Mouse (Mus musculus) inflammation-experienced regulatory T-cells, adult 6 months (primary cell): ENCODE measurements around the gene Rps6kb2. TPM values are rescaled to one million over a fixed set of nuclear protein-coding genes. Genes with fewer than 3 reads are reported as not detected.
A peak's percentile ranks its signal among the peaks of the same experiment; 100 is the strongest.

Experiments
- ATAC-seq: one replicate; pipeline ENCODE4 v1.8.0; 2017
- polyA plus RNA-seq, 3 experiments: library from polyadenylated mRNA; unstranded; fragments of 100-300 nt; shearing (Covaris generic); gene quantifications; one replicate each; pipeline ENCODE4 v1.2.1; 2017

The Rps6kb2 gene
- 10 to 100 TPM; 26.3 to 35.3 (median 30.1) TPM for polyA plus RNA-seq

- peak; percentile 95 for ATAC-seq
These were observed at the start of gene Rps6kb2 for GRCm38 (mm10) chr19:4162646-4163542. Rps6kb2 (minus strand) TSS chr19:4163354.

GRCm38 (mm10) chr19:4211891-4212588 lies 48.9 kb upstream of the Rps6kb2 start:
- ATAC-seq = no peak

DNA sequence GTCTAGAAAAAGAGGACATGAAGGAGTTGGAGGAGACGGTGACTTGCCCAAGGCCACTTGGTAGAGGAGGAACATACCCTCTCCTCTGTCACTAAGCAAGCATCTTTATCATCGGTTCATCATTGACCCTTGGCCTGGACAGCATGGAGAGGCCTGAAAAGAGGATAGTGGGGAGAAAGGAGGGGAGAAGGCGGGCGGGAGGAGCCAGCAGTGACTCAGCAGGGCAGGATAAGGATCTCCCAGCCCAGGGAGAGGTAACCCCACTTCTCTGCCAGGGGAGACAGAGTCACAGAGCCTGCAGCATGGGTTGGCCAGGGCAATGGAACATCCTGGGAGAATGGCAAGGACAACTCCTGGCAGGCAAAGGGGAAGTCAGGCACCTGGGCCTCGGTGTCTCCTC lies 45.4 kb upstream of the Rps6kb2 start:
- ATAC-seq = no peak

- peak; percentile 36 for ATAC-seq
These were observed 43.8 kb upstream of the Rps6kb2 start for GRCm38 (mm10) chr19:4206971-4207370.

DNA sequence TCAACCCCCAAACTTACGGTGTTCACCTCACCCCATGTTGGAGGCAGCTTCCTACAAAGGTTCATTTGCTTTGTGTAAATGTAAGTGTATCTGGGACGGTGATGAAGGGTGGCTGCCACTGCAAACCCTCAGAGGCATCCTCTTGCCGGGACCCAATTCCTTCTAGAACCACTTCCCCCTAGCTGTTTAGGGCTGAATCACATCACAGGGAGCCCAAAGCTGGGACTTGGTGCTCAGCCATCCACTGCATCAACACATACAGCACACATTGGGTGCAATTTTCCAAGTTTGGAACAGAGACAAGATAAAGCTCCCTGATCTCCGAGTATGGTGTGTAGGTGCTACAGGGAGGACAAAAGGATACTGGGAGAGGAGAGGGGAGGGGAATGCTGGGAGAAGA lies 41.7 kb upstream of the Rps6kb2 start:
- no peak for ATAC-seq

DNA sequence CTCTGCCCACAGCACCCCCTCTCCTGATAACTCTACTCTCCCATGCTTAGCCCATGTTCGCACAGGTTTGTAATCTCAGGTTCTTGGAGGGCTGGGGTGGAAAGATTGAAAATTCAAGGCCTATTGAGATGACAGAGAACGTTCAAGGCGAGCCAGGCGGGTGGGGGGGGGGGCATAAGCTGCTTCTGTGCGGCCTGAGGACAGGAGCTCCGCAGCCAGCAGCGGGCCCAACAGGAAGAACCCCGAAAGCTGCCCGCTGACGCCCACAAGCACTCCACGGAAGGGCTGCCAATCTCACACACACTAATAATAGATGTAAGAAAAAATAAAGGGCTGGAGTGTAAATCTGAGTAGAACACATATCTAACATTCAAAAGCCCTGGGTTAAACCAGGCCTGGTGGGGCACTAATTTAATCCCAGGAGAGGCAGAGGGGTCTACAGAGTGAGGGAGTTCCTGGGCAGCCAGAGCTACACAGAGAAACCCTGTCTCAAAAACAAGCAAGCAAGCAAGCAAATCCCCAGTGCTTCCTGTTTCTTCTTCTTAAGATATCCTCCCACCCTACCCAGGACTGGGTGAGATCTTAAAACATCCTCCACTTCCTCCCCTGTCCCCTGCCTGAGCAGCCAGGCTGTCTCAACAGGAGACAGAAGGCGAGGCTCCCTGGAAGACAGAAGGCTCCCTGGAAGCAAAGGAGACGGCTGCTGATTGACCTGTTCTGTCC lies 40.6 kb upstream of the Rps6kb2 start:
- ATAC-seq = peak; percentile 67

- peak; percentile 12 for ATAC-seq
These were observed 40.0 kb upstream of the Rps6kb2 start for GRCm38 (mm10) chr19:4203148-4203547.

- no peak for ATAC-seq
These were observed 39.0 kb upstream of the Rps6kb2 start for GRCm38 (mm10) chr19:4202149-4202548.

DNA sequence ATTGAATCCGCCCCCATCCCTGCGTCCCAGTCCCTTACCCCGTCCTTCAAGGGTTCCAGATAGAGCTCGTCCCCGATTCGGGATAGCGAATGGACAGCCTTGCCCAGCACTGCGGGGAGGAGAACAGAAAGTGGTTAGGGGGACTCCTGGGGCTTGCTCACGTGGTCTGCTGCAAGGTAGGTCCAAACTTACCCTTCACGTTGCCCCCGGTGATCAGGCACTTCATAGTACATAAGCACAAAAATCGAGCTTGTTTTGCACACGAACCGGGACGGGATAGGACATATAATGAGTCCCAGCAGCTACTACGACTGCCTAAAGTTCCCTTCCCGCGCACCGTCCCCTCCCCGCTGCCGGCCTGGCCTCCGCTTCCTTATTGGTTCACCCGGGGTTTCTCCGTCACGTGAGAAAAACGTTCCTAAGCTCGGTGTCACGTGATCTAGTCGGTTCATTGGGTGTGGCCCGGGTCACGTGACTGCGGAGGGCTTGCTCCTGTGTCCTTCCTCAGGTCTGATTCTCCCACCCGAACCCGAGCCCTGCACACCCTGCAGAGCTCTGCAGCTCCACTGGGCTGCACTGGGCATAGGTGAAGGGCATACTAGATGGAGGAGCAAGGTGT lies 38.2 kb upstream of the Rps6kb2 start, which contains the start of gene Rad9a:
Gene Rad9a, minus strand, starts transcription at position 372 of the 619 bp plus-strand sequence.
- peak; percentile 73 for ATAC-seq

GRCm38 (mm10) chr19:4197180-4197579 lies 34.0 kb upstream of the Rps6kb2 start:
- ATAC-seq = no peak

GRCm38 (mm10) chr19:4196548-4196947 lies 33.4 kb upstream of the Rps6kb2 start:
- ATAC-seq = no peak

DNA sequence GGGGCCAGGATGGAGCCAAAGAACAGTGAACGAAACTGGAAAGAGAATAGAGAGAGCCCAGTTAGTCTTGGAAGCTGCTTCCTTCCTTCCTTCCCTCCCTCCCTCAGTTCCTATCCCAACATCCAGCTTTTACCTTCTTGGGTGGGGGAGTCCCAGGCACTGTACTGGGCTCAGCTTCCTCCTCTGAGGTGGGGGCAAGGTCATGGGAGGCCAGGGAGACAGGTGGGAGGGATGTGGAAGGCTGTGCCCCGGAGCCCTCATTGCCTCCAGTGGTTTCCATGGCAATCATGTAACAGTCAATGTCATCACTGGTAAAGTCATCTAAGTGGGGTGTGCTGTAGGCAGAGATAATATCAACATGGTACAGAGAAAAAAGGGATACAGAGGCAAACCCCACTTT lies 32.9 kb upstream of the Rps6kb2 start:
- no peak for ATAC-seq

GRCm38 (mm10) chr19:4194776-4195650 lies 31.9 kb upstream of the Rps6kb2 start:
- ATAC-seq = no peak

GRCm38 (mm10) chr19:4194021-4194724 lies 31.0 kb upstream of the Rps6kb2 start:
- no peak for ATAC-seq

DNA sequence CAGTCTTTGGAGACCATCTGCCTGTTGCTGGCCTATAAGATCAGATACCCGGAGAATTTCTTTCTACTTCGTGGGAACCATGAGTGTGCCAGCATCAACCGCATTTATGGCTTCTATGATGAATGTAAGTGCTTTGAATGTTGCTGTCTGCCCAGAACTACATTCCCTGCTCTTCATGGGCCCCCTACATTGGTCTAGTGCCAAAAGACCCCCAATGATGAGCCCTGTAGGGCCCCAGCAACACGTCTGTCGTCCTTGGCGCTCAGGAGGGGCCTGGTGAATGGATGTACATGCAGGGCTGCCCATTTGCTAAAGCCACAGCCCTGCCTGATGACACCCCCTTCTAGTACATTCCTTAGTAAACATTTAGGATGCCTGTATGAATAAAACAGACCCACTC lies 30.0 kb upstream of the Rps6kb2 start:
- ATAC-seq = no peak

DNA sequence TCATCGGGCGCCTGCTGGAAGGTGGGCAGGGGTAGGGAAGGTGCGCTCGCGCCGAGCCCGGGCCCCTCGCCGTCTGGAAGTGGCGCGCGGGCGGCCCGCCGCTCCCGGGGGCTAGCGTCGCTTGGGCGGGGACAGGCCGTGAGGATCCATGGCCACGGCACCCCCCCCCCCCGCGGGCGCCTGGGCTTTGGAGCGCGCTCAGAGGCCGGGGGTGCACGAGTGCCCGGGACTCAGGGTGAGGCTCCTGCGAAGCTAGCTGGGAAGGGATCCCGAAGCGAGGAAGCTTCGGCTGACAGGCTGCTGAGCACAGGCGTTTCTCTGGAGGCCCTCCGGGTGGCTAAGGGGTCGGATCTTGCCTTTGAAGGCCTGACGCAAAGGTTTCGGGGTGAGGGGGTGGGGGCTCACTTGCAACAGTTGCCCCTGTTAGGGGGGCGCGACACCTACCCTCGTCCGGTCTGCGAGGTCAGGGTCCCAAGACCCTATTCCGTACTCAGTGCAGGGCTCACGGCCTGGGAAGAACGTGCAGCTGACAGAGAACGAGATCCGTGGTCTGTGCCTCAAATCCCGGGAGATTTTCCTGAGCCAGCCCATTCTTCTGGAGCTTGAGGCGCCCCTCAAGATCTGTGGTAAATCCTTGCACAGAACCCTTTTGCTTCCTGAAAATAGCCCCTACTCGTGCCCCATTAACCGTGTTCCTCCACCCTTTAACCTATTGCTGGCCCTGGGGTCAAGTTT lies 29.3 kb upstream of the Rps6kb2 start:
- no peak for ATAC-seq

DNA sequence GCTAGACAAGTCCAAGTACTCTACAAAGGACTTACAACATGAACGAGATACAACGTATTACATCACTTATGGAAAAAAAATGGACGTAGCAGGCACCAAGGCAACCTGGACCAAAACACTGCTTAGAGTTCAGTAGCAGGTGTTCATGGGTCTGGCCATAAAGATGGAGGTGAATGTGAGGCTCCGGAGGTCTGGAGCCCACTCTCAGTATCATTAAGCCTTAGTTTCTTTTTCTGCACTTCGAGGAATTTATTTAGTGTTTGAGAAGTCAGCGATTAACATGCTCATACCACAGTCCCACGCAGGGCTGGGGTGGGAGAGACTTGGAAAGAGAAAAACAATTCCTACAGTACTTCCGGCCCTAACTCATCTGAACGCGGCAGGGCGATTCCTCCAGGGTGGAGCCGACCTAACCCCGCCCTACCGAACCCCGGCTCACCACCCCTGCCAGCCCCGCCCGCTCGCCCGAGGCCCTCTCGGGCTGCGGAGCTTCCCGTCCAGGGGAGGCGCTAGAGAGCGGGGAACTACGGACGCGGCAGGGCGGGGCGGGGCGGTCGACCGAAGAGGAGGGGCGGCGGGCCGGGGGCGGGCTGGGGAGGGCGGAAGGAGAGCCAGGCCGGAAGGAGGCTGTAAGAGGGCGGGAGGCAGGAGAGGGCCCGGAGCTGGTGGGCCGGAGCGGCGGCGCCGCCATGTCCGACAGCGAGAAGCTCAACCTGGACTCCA lies 28.5 kb upstream of the Rps6kb2 start, which contains the start of gene Ppp1ca:
Gene Ppp1ca, plus strand, starts transcription at position 538 of the 723 bp plus-strand sequence.
- ATAC-seq = peak; percentile 85

DNA sequence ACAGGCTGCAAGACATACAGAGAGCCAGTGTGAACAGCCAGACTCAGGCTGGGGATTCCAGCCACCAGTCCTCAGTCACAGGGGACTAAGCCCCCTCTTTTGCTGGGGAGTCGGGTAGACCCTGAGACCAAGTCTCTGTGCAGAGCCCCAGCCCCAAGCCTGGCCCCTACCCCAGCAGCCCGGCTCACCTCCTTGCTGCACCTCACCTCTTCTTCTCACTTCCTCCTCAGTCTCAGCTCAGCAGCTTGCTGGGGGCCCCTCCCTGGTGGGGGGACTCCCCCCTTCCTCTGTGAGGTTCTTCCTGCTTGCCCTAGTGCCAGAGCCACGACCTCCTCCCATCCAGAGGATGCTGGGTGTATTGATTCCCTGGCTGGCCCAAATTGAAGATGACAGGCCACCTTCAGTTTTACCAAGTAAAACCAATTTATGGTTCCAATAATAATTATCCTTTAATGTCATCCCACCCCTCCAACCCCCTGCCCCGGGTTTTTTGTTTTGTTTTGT lies 27.7 kb upstream of the Rps6kb2 start, which contains the start of gene Tbc1d10c:
Gene Tbc1d10c, minus strand, starts transcription at position 454 of the 504 bp plus-strand sequence.
- peak; percentile 71 for ATAC-seq

DNA sequence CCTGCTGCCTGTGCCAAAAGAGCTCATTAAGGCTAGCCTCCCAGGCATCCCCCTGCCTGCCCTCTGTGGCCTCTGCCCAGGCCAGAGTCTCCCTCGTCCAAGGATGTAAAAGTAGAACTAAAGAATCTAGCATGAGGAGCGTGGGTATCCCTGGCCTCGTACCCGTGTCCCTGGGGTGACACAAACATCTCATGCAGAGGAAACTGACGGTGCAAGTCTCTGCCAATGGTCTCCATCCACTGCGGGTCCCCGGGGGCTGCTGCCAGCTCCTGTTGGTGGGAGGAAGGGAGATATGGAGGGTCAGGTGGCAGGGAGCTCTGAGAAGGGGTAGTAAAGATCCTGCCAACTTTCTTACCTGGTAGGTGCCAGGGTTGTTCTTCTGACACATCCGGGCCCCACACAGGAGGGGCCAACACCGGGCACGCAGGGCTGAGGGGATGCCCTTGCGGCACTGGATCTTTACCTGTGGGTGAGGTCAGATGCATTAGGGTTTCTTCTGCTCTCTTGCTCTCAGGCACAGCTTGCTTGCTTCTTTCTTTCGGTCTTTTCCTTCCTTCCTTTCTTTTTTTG lies 26.0 kb upstream of the Rps6kb2 start:
- ATAC-seq = no peak
